Mouse (Mus musculus) midbrain, postnatal 0 days (tissue): ENCODE results near the gene Erp27. TPM values are rescaled to one million over a fixed set of nuclear protein-coding genes. Genes with fewer than 3 reads are reported as not detected.

Experiments used
- ATAC-seq: fragments of 200-750 bp; cut with Nextera tagmentation; 2 replicates; pipeline ENCODE4 v1.8.0; 2017; ENCODE audit warnings: moderate number of reproducible peaks, mild to moderate bottlenecking, moderate TSS enrichment, moderate library complexity; ENCODE audit not compliant: low FRiP score
- DNase-seq: peaks from one replicate; pipeline ENCODE4 v3.0.0-alpha.2; 2015; ENCODE audit warnings: low spot score
- H3K27ac ChIP-seq: fragments of 300-500 bp; sonication (generic); 2 replicates; pipeline ENCODE4 v1.5.1; 2014; ENCODE audit warnings: low read depth, mild to moderate bottlenecking, low read length, mixed read lengths
- H3K27me3 ChIP-seq: fragments of 300-500 bp; sonication (generic); 2 replicates; pipeline ENCODE4 v1.6.1; 2014; ENCODE audit warnings: low read length, control low read depth, mixed read lengths; ENCODE audit not compliant: insufficient read depth
- H3K36me3 ChIP-seq: fragments of 300-500 bp; sonication (generic); 2 replicates; pipeline ENCODE4 v1.6.1; 2014; ENCODE audit warnings: low read length, control low read depth, mixed read lengths; ENCODE audit not compliant: insufficient read depth
- H3K4me1 ChIP-seq: fragments of 300-500 bp; sonication (generic); 2 replicates; pipeline ENCODE4 v1.6.1; 2014; ENCODE audit warnings: mild to moderate bottlenecking, control low read depth, antibody characterized with exemption, low read length, mixed read lengths; ENCODE audit not compliant: insufficient read depth
- H3K4me2 ChIP-seq: fragments of 300-500 bp; sonication (generic); 2 replicates; pipeline ENCODE4 v1.6.1; 2014; ENCODE audit warnings: low read depth, mild to moderate bottlenecking, low read length, mixed read lengths; ENCODE audit not compliant: poor library complexity, severe bottlenecking
- H3K4me3 ChIP-seq: fragments of 300-500 bp; sonication (generic); 2 replicates; pipeline ENCODE4 v1.5.1; 2014; ENCODE audit warnings: low read depth, mild to moderate bottlenecking, low read length, moderate library complexity
- H3K9ac ChIP-seq: fragments of 300-500 bp; sonication (generic); replicated peaks from 2 replicates; pipeline ENCODE4 v1.6.1; 2014; ENCODE audit warnings: mild to moderate bottlenecking, low read length, moderate library complexity, mixed read lengths; ENCODE audit not compliant: poor library complexity, severe bottlenecking
- H3K9me3 ChIP-seq: fragments of 300-500 bp; sonication (generic); 2 replicates; pipeline ENCODE4 v1.6.1; 2016; ENCODE audit warnings: low read length, control low read depth
- CTCF ChIP-seq: IDR thresholded peaks from 2 replicates; pipeline ENCODE4 v1.5.1; 2016; ENCODE audit warnings: antibody characterized with exemption, mild to moderate bottlenecking
- WGBS: fragments of 180-500 bp; shearing (Covaris S2); extraction: QIAGEN DNeasy Blood & Tissue Kit; methylation state at CpG from one replicate; pipeline ENCODE4 v1.1.7; 2014; 5-methylcytosine and 5-hydroxymethylcytosine counted together
- polyA plus RNA-seq: library from polyadenylated mRNA; unstranded; fragments of >200 nt; fragmentation: Nextera tagmentation; extraction: Ambion mirVana; gene quantifications from 2 replicates; pipeline ENCODE4 v1.2.1, GENCODE M21; 2015
- total RNA-seq: library from RNA; depleted of rRNA; stranded (reverse); fragments of >200 nt; gene quantifications from 2 replicates; pipeline ENCODE4 v1.2.3, GENCODE M21; 2014

The Erp27 gene
- total and polyA plus RNA-seq, 2 experiments from 2014 or later: not detected

DNA sequence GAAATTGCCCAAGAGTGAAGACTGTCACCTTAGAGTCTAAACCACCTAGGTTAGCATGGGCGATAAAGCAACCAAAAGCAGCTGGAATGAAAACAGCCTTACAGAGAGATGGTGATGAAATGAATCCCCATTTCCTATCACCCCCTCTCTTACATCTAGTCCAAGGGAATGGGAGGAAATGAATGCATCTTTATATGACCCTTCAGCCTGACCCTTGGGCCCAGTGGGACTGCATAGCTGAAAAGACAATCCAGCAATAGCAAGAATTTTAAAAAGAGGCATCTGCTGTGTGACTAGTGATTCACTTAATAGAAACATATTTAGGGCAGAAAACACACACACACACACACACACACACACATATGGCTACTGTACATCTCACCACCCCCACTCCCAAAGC is 5.6 kb upstream of the Erp27 start:
- Histone ChIP-seq H3K36me3 (no peaks in the 10 kb centered on the region), H3K27ac (no peak overlapping the region), H3K4me3 (no peak overlapping the region), H3K9ac (no peak overlapping the region), H3K9me3 (no peaks in the 10 kb centered on the region), H3K27me3 (no peaks in the 10 kb centered on the region), H3K4me2 (no peak overlapping the region), H3K4me1 (no peaks in the 10 kb centered on the region)
- WGBS: 96% methylated on average over 1 of the region's 1 CpGs
- ATAC-seq (no peak), DNase-seq (no peak)
- no peak for TF ChIP-seq CTCF

DNA sequence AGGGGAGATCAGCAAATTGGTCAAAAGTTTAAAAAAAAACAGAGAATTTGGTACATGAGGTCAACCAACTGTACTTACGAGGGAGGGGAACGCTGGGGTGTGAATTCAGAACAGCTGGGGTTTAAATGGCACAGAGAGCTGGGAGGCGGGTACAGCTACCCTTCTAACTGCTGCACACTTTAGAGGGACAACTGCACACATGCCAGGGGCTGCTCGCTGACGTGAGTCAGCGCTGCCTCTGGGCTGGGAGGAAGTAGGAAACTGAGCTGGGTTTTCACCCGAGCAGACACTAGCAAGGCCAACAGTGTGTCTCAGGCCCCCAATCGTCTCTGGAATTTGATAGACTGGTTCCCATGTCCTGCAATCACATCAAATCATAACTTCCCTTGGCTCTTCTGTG is 3.1 kb upstream of the Erp27 start:
- DNase-seq: no peak
- H3K9ac ChIP-seq: no peak overlapping the region
- no peak for ATAC-seq
- H3K36me3 ChIP-seq: no peaks in the 10 kb centered on the region
- H3K4me2 ChIP-seq: no peak overlapping the region
- no peak overlapping the region for H3K27ac ChIP-seq
- no peaks in the 10 kb centered on the region for H3K9me3 ChIP-seq
- no peak overlapping the region for H3K4me3 ChIP-seq
- no peaks in the 10 kb centered on the region for H3K4me1 ChIP-seq
- H3K27me3 ChIP-seq: no peaks in the 10 kb centered on the region
- no peak for TF ChIP-seq CTCF
- WGBS: 70% methylated on average over 8 of the region's 8 CpGs

GRCm38 (mm10) chr6:136923532-136923931 is 1.6 kb upstream of the Erp27 start, which contains the start of gene Pde6h:
Gene Pde6h (plus strand): TSS chr6:136923832.
- 92% methylated on average over 8 of the region's 8 CpGs for whole genome bisulfite sequencing
- no peak within 1 kb of the TSS for H3K4me3 ChIP-seq
- no peaks in the 10 kb centered on the region for H3K4me1 ChIP-seq
- no peak within 1 kb of the TSS for H3K9ac ChIP-seq
- no peak for DNase-seq
- no peaks in the 10 kb centered on the region for H3K27me3 ChIP-seq
- H3K27ac ChIP-seq: no peak within 1 kb of the TSS
- ATAC-seq: no peak
- TF ChIP-seq CTCF: no peak
- H3K9me3 ChIP-seq: no peaks in the 10 kb centered on the region
- no peak within 1 kb of the TSS for H3K4me2 ChIP-seq
- H3K36me3 ChIP-seq: no peaks in the 10 kb centered on the region

DNA sequence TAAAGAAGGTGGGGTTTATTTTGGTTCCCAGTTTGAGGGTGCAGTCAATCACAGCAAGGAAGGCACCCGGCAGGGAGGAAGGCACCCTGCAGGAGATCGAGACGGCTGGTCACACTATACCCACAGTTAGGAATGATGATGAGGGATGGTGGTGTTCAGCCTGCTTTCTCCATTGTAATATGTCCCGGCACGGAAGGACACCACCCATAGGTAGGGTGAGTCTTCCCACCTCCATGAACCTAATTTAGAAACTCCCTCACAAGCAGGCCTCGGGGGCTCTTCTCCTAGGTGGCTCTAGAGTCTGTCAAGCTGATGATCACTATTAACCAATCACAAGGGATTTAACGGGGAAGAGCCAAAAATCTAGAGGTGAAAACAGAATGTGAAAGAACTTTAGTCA is 891 bp upstream of the Erp27 start:
- Histone ChIP-seq H3K9ac (no peak overlapping the region), H3K4me1 (no peaks in the 10 kb centered on the region), H3K36me3 (no peaks in the 10 kb centered on the region), H3K9me3 (no peaks in the 10 kb centered on the region), H3K27ac (no peak overlapping the region), H3K4me2 (no peak overlapping the region), H3K4me3 (no peak overlapping the region), H3K27me3 (no peaks in the 10 kb centered on the region)
- TF ChIP-seq CTCF: no peak
- whole genome bisulfite sequencing: 89% methylated on average over 7 of the region's 7 CpGs
- DNase-seq (no peak), ATAC-seq (no peak)

- Histone ChIP-seq H3K27ac (no peak overlapping the region), H3K27me3 (no peaks in the 10 kb centered on the region), H3K9ac (no peak overlapping the region), H3K36me3 (no peaks in the 10 kb centered on the region), H3K4me3 (no peak overlapping the region), H3K4me1 (no peaks in the 10 kb centered on the region), H3K9me3 (no peaks in the 10 kb centered on the region), H3K4me2 (no peak overlapping the region)
- no peak for TF ChIP-seq CTCF
- DNase-seq (no peak), ATAC-seq (no peak)
- 88% methylated on average over 7 of the region's 7 CpGs for WGBS
These were observed 379 bp downstream of the Erp27 start for GRCm38 (mm10) chr6:136921601-136922000.

GRCm38 (mm10) chr6:136920320-136921257 is 1.4 kb downstream of the Erp27 start:
- 45% methylated on average over 16 of the region's 16 CpGs for WGBS
- no peaks in the 10 kb centered on the region for H3K9me3 ChIP-seq
- no peaks in the 10 kb centered on the region for H3K27me3 ChIP-seq
- no peak overlapping the region for H3K4me3 ChIP-seq
- no peaks in the 10 kb centered on the region for H3K4me1 ChIP-seq
- TF ChIP-seq CTCF: peak; percentile 92
- H3K27ac ChIP-seq: no peak overlapping the region
- peak; percentile 82 for DNase-seq
- no peaks in the 10 kb centered on the region for H3K36me3 ChIP-seq
- no peak overlapping the region for H3K4me2 ChIP-seq
- ATAC-seq: no peak; the same call in 1 of the 2 replicates
- H3K9ac ChIP-seq: no peak overlapping the region
